Mouse (Mus musculus): ENCODE measurements around the gene Pdcl2.

Pdcl2 gene

DNA sequence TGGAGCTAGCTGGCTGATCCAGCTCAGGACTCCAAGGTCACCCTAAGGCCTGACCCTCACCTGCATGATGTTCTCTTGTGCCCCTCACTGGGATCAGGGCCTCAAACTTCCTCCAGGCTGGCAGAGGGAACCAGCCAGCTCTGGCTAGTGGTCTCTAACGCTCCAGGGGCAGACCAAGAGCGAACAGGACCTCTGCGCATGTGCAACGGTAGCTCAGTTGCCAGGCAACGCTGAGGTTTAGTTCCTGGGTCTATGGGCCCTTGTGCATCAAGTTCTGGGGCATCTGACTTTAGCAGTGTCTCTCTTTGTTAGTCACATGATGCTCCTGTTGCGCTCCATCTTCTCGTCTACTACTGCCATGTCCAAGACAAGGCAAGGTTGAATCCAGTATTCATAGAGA lies at the start of gene Pdcl2:
Pdcl2 (minus strand) TSS at position 204 of the 400 bp plus-strand sequence.
- DNase-seq, result no peak

DNA sequence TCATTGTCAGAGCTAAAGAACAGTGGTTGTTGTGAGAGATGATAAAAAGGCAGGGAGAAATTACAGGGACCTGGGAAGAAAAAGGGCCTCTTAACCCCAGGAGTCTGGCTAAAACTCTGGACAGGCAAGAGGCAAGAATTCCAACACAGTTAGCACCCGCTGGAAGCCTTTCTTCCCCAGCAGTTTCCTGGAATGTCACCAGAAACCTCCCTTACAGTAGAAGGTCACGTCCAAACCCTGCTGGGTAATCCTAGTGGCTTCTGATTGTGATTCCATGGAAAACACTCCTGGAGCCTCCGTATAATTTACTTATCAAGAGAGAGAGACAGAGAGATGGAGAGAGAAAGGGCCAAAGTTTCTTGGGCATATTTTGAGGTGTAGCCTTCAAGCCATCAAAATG lies 48.3 kb upstream of the Pdcl2 start:
- DNase-seq, result no peak

DNA sequence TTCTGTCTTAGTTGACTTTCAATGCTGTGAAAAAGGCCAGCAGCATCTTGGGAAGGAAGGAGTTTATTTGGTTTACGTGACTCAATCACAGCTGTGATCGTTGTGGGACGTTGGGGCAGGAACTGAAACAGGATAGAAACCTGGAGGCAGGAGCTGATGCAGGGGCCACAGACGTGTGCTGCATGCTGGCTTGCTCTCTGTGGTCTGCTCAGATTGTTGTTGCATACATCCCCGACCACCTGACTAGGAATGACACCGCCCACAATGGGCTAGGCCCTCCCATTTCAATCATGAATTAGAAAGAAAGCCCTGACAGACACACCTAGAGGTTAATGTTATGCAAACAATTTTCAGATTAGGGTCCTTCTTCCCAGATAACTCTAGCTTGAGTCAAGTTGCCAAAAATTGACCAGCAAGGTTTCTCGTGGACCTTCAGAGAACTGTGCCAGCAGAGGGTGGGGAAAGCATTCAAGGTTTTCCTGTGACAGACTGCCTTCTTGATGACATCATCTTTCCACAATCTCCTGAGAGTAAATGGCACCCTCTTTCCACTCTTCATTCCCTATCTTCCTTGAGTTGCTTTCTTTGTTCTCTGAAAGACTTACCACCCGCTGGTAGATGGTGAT lies 38.4 kb upstream of the Pdcl2 start:
- no peak for DNase-seq

DNA sequence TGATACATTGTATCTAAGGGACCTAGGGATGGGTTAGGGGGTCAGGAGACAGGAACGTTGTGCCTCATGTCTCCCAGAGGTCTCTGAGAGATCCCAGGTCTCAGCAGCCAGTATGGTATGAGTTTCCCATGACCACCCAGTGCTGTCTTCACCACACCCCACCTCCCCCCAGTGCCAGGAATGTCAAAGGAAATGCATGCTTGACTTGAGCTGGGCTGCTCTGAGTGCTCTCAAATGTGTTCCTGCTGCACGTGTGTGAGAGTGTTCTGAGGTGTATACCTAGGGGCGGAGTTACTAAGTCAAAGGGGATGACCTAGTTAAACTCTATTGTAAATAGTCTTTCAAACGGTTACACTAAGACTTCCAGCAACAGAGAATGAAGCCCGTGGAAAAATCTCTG lies 34.5 kb upstream of the Pdcl2 start:
- DNase-seq, result no peak

DNA sequence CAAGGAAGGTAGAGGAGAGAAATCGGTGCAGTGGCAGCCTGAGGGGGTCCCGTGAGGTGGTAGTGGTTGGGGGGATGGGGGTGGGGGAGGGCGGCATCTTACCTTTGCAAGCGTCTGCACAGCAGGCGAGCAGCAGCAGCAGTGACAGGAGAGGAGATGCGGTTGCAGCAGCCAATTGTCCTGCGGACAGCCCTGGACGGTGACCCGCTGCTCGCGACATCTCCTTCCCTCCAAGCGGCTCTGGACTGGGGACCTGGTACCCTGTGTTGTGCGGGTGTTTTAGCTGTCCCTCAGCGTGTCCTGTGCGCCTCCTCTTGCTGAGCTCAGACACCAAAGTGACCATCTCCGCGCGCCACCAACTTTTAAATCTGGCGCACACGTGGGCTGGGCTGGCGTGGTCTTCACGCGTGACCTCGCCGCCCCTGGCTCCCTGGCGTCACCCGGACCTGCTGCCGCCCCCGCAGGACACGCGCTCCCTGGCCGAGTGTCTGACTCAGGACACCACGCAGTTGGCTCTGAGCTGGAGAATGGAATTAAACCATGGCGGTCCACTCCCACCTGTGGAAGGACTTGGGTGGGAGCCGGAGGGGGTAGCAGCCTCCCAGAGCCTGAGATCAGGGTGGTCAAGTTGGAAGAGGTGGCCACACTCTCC lies 32.6 kb upstream of the Pdcl2 start, which contains the start of gene Nmu:
Nmu (minus strand) TSS at position 336 of the 652 bp plus-strand sequence.
- no peak for DNase-seq

DNA sequence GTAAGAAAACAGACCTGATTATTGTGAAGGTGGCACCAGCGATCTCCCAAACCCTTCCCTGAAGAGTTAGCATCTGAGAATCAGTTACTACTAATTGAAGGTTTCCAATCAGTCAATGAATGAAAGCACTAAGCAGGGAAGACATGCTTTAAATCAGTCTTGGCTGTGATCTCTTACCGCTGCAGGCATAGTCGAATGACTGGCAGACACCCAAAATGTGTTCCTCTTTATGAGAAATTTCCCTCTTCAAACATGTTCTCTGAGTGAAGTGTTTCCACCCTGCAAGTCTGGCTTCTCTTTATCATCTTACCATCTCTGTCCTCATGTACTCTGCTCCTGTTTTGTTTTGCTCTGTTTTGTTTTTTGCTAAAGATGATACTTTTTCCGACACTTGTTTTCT lies 29.8 kb upstream of the Pdcl2 start:
- DNase-seq, result no peak

DNA sequence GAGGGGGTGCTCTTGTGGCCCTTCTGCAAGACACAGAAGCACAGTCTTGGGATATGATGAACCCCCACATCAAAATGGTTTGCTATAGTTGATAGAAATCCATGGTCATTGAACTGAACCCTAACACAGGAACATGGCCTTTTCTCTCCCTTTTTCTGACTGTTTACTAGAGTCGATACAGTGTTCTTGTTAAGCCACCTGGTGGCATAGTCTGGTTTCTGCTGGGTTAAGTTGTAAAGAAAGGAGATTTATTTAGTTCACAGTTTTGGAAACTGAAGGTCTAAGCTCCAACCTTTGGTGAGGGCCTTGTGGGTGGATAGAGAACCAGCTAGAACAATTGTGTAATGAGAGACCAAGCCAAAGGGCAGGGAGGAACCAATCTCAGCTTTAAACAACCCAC lies 29.1 kb upstream of the Pdcl2 start:
- no peak for DNase-seq

DNA sequence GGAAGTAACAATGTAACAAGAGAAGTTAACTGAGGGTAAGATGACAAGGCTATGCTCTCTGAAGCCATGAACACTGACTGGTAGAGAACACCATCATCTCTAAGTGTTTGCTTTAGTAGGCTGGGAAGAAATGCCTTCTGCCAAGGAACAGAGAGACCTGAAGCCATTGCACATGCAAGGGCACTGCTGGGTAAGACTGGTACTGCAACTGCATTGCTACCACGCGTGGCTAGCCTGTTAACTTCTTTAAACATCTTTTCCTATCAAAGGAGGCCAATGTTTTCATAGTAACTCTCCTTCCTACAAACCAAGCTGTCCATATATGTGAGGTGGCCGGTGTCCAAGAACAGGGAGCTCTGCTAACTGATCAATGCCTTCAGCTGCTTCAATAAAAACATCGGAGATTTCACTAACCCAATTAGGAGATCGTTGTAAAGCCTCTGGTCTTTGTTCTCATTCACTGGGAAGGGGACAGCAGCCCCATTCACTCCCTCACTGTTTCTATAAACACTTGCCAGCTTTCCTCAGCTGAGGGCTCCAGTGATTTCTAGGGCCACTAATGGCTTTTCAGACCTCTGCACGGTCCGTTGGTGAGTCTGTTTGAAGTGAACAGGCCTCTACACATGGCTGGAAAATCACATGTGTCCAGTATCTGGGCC lies 21.1 kb upstream of the Pdcl2 start:
- no peak for DNase-seq

DNA sequence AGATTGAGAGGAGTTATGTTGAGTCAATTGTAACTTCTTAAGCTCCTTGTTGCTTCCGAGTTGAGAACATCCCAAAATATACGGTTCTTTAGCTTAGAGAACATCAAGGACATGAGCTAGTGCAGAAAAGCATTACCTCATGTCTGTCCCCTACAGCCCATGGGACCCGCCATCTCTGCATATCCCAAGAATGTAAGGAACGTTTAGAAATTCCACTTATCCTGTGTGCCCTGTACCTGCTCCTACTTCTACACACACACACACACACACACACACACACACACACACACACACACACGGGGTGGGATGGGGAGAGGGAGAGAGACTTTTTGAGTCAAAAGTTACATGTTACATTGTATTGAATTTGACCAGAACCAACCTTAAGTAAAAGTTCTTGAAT lies 20.6 kb upstream of the Pdcl2 start:
- DNase-seq, result no peak

DNA sequence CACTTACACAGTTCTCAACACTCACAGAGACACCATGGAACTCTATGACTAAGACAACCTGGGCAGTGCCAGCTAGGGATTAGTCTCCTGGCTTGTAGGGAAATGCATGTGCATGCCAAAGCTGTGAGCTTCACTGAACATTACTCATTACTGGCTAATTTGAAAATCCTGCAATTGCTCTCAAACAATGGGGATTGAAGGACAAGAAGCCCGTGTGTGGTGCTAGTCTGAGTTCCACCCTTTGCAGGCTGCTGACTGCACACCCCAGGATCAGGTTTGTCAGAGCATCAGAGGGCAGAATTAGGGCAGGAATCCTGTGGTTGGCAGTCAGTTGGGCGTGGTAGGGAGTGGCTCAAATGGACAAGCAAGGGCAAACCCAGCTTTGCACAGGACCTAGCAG lies 15.2 kb upstream of the Pdcl2 start:
- no peak for DNase-seq

DNA sequence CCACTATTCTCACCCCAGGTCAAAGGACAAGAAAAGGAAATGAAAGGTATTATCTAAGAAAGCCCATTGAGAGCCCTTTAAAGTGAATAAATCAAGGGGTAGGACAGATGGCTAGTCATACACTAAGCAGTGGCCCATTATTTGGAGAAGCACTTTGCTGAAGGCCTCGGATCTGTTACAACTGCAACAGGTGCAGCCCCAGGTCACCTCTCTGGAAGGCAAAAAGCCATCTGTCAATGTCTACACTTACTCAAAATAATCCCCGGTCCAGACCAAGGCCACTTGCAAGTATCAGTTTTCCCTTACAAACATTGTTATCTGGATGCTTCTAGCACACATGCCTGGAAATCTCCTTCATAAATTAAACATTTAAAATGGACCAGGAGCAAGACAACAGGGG lies 10.0 kb upstream of the Pdcl2 start:
- DNase-seq, result no peak

DNA sequence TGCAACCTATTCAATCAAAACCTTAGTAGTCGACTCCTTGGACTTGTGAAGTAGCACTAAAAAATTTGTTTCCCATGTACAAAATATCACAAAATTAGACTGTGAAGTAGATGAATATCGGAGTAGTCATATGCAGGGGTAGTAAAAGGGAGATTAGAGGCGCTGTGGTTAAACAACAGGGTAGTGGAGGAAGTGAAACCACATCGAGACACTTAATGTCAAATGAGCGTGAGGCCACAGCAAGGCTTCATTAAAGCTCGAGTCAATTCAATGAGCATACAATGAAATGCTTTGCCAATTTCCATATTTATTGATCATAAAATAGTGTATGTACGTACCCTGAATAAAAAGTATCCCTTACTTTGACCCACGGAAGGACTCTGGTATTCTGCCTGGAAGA lies 6.1 kb upstream of the Pdcl2 start:
- DNase-seq, result no peak

DNA sequence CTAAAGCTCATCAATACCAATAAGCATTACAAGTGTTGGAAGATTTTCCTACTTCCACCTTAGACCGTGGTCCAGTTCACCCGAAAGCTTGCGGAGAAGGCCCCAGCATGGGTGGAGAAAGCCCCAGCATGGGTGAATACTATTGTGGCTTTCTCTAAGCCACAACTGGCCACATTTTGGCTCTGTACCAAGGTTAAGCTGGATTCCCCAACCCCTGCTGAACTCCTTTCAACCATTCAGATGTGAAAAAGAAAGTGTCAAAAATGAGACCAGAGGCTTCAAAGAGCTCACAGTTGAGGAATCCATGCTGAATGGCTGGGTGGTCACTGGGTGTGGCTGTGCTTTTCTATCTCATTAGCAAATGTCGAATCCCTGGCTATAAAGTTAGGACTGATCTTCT lies 2.9 kb upstream of the Pdcl2 start:
- DNase-seq, result no peak

DNA sequence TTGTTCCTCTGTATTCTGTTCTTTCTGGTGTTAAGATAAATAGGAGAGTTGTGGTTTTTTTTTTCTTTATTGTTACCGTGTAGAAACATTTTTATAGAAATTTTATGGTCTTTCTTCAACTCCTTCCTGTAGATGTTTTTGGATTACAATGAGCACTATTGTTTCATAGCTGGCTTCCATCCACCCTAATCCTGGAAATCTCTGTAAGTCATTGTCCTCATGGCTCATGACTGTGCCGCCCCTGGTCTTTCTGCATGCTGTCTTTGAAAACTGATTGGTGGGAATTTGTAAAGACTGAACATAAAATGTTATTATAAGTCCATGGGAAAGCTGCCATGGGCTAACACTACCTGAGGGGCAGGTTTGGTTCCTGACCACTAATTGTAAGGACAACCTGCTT lies 3.7 kb downstream of the Pdcl2 start:
- DNase-seq, result no peak

DNA sequence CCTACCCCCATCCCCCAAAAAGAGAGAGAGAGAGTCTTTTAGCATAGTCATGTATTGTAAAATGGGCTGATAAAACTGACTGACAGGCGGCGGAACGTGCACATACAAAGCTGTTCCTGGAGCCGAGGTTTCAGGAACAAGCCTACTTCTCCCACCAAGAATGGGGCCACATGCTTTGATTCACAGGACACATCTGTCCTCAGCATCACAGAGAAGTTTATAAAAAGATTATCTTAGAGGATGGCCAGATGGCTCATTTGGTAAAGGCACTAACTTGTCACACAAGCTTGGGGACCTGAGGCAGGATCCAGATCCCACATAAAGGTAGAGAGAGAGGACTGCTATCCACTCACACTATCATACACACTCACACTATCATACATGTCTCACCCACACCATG lies 5.8 kb downstream of the Pdcl2 start:
- DNase-seq, result no peak

DNA sequence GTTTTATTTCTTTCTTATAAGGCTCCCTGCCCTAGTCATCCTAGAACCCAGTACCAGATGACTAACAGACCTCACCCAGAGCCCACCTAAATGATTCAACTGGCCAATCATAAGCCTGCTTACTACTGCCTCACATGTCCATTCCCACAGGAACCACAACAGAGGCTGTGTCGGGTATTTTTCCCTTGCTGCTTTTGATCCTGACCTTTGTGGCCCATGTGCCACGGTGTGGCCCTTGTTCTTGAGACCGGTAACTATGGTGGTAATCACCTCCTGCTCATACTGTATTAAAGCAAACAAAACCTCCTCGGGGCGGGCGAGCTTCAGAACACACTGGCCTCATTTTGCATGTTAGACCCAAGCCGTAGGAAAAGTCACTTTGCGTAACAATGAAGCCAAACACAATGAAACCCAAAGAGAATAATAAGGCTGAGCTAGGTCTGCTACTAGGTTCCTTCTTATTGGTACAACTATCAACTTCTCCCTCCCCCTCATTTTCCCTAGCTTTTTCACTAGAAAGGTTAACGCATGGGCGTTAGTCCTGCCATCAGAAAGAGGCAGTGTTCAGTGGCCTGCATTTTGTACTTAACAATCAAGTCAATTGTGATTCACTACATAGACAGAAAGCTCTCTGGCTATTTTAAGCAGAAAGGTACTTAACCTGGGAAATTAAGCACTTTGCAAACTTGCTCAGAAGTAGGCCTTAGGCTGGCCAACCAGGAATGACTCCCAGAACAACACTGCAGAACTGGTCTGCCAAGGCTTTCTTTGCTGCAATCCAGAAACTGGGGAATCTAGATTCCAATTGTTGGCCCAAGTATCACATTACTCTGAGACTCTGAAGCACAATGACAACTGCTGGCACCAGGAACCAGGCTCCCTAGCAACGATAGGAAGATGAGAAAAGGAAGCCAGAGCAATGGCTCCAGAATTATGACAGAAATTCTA lies 9.4 kb downstream of the Pdcl2 start:
- no peak for DNase-seq

DNA sequence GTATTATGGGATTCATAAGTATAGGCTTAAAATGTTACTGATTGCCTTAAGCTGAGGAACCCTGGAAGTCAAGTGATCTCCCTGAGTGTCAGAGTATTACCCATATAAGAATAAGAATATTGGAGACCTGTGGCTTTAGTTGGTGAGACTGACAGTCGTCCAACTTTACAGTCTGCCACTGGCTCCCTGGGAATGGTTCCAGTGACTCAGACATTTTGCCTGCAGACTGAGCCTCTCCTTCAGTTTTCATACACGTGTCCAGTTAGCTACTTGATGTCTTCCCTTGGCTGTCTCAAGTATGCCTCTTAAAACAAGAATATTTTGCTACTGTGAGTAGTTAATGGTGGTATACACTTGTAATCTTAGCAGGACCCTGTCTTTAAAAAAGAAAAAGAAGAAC lies 22.8 kb downstream of the Pdcl2 start:
- DNase-seq, result no peak

DNA sequence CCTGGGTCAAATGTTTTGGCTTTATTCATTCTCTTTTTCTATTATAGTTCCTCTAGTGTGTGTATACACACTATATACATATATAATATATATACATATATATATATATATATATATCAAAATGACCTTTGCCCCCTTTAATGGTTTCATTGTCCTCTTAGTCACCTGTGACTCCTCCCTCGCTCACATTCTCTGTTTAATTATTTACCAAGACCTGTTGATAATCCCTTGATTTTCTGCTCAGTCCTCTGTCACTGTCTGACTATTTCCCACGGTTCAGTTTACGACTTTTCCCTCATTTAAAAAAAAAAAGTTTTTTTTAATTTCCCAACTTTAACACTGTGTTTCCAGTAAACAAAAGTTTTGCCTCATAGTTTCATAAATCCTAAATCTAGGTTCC lies 24.7 kb downstream of the Pdcl2 start:
- DNase-seq, result no peak

DNA sequence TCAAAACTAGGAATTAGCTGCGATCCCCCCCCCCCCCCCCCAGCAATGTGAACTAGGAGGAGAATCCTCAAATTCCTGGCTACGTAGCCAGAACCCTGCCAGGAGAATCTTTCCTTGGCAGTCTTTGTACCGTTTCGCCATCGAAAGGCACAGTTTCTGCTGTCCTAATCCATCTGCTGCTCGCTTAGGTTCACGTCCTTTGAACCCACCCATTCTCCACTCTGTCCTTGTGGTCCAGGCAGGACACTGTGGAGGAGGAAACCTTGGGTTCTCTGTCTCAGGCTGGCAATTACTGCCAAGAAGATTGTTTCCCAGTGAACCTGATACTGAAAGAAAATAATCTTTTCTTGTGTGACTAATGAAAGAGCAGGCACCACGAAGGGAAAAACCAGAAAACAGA lies 25.3 kb downstream of the Pdcl2 start:
- DNase-seq, result no peak

DNA sequence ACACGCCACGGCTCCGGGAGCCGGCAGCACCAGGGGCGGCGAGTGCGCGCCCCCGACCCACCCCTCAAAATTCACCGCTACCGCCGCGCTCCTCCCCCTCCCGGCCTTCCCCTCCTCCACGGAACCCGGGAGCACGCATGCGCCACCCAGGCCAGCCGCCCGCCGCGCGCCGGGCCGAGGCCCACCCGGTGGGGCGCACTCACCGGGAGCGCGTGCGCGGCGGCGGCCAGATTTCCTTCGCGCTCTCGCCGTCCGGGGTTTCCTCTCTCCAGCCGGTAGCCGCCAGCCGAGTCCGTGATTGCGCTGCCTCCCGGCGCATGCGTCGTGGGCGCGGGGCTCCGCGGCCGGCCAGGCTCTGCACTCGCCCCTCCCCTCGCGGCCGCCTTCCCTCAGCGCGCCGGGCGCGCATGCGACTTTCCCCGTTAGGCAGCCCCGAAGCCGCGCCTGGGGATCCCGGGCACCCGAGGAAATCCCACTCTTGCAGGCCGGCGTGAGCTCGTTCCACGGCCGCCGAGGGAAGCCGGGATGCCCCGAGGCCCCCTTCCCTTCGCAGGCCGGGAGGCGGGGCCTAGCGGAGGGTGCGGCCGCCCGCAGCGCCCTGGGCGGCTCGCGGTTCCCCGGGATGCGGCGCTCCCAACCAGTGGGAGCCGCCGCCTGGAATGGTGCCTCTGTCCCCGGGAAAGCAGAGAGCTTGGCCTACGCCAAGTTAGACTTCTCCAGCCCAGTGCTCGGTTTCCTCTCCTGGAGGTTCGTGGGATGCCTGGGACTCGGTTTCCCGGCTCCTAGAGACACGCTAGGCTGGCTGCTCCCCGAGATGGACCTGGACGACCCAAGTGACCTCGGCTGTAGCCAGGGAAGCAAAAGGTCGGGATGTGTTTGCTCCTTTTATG lies 26.3 kb downstream of the Pdcl2 start, which contains the start of gene Clock:
Clock (minus strand) TSS at position 341 of the 890 bp plus-strand sequence.
- DNase-seq, result peak; percentile 93

DNA sequence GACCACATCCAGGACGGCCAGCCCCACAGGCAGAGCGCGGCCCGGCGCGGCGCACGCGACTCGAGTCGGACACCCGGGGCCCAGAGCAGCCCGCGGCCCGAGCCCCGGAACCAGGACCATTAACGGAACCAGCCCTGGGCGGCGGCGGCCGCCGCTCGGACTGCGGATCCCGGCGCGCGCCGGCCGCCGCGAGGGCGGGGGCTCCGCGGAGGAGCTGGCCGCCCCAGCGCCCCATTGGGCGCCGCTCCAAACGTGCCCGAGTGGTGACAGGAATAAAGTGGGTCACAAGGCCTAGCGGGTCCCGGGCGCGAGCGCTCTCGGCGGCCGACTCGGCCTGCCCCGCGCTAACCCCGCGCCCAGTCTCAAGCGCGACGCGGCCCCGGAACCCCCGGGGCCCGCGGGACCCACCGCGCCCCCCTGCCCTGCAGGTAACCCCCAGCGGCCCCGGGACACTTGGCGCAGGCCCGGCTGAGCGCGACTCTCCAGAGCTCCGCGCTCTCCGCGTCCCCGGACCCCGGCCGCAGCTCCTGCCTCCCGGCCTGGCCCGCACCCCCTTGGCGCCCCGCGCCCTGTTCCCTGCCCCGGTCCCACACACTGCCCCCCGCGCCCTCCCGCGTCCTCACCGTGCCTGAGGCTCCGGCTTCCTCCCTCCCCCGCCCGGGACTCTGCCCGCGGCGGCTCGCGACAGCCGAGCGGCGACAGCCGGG lies 27.1 kb downstream of the Pdcl2 start:
- peak; percentile 73 for DNase-seq

DNA sequence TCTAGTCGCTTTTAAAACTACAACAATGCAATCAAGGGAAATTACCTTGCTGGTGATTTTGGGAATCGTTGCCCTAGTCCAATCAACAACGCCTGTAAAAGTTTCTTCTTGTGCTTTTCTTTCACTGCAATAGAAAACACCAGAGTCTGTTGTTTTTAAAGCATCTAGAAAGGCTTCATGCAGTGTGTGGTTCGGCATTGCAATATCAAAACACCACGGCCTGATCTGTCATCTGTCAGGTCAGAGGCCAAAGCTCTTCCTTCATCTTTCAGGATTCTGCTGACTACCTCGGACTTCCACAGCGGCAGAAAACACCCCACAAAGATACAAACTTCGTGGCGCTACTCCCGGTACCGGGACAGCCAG lies 27.6 kb downstream of the Pdcl2 start:
- no peak for DNase-seq

Data from right cerebral cortex, adult 18-20 months (tissue).